Mouse (Mus musculus): ENCODE data around the gene Rplp1.

DNA sequence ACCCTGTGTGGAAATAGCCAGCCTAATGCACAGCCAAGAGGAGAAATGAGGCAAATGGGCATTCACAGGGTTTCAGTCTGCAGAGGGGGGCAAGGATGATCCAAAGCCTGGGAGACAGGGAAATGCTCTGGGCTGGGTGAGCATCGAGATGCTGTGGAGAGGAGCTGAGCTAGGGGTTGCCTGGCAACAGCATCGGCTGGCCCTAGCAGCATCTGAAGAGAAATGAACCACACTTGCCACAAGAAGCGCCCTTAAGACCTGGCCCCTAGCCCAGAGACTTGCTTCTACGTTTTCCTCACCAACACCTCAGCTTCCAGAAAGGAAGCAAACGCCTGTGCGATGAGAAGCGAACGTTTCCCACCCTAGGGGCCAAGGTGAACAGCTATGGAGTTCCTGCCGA lies 11.9 kb downstream of the Rplp1 start:
- TF ChIP-seq POLR2A (IDR thresholded peaks at IDR 0.05; ENCODE audit: borderline replicate concordance, extremely low read depth, insufficient read depth, insufficient read length, poor library complexity, severe bottlenecking) (no peak), CTCF (IDR thresholded peaks at IDR 0.05; ENCODE audit: borderline replicate concordance, extremely low read depth, insufficient read depth, insufficient read length) (no peak)
